Mouse (Mus musculus): ENCODE data around the gene Chmp1a.

DNA sequence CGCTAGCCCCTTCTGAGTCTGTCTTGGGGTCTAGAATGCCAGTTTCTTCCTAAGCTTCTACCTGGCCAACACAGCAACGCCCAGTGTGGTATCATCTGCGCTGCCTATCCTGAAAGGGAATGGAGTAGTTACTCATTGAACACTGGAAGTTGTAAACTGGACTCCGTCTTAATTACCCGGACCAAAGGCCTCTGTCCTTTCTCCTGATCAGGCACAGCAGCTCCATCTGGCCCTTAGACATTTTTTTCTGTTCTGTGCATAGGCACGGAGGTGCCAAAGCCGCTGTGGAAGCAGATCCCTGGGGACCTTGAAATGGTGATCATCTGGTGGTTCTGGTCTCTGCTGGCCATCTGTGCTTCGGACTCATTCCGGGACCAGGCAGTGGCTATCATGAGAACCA lies 18.8 kb downstream of the Chmp1a start:
- TF ChIP-seq CTCF (IDR thresholded peaks at IDR 0.05; ENCODE audit: low read depth, low read length) (no peak), POLR2A (IDR thresholded peaks at IDR 0.05; ENCODE audit: insufficient read depth, low read length) (no peak)

All from ES-Bruce4 (cell line).